Mouse (Mus musculus): Measurements from ENCODE around the gene Ets1.

Ets1 gene

GRCm38 (mm10) chr9:32666611-32667517 is 30.8 kb downstream of the Ets1 start:
- peak; percentile 64 for DNase-seq

GRCm38 (mm10) chr9:32667518-32667908 is 31.5 kb downstream of the Ets1 start:
- DNase-seq: no peak

- DNase-seq: no peak
These were observed 32.2 kb downstream of the Ets1 start for GRCm38 (mm10) chr9:32668075-32668673.

- no peak for DNase-seq
These were observed 33.4 kb downstream of the Ets1 start for GRCm38 (mm10) chr9:32669397-32669796.

GRCm38 (mm10) chr9:32671970-32672859 is 36.2 kb downstream of the Ets1 start:
- peak; percentile 80 for DNase-seq

- no peak for DNase-seq
These were observed 37.9 kb downstream of the Ets1 start for GRCm38 (mm10) chr9:32673923-32674322.

- no peak for DNase-seq
These were observed 39.8 kb downstream of the Ets1 start for GRCm38 (mm10) chr9:32675671-32676409.

GRCm38 (mm10) chr9:32676480-32676879 is 40.5 kb downstream of the Ets1 start:
- DNase-seq: no peak

GRCm38 (mm10) chr9:32677646-32678045 is 41.6 kb downstream of the Ets1 start:
- DNase-seq: no peak

- DNase-seq: no peak
These were observed 42.2 kb downstream of the Ets1 start for GRCm38 (mm10) chr9:32678120-32678757.

- no peak for DNase-seq
These were observed 43.5 kb downstream of the Ets1 start for GRCm38 (mm10) chr9:32679531-32679930.

- DNase-seq: no peak
These were observed 44.2 kb downstream of the Ets1 start for GRCm38 (mm10) chr9:32680201-32680600.

- DNase-seq: no peak
These were observed 50.0 kb downstream of the Ets1 start for GRCm38 (mm10) chr9:32685793-32686558.

- DNase-seq: no peak
These were observed 52.3 kb downstream of the Ets1 start for GRCm38 (mm10) chr9:32688351-32688750.

- DNase-seq: no peak
These were observed 55.3 kb downstream of the Ets1 start for GRCm38 (mm10) chr9:32691151-32691925.

GRCm38 (mm10) chr9:32692944-32693343 is 56.9 kb downstream of the Ets1 start:
- no peak for DNase-seq

GRCm38 (mm10) chr9:32693411-32693810 is 57.4 kb downstream of the Ets1 start:
- no peak for DNase-seq

GRCm38 (mm10) chr9:32694111-32694824 is 58.2 kb downstream of the Ets1 start:
- DNase-seq: no peak

- no peak for DNase-seq
These were observed 59.0 kb downstream of the Ets1 start for GRCm38 (mm10) chr9:32694916-32695490.
